Mouse (Mus musculus) embryo, embryonic 11 days (tissue): Measurements from ENCODE around the gene Snap29.

Source experiments
- DNase-seq: peaks from one replicate; pipeline ENCODE4 v3.0.0-alpha.2; 2015

Gene Snap29

DNA sequence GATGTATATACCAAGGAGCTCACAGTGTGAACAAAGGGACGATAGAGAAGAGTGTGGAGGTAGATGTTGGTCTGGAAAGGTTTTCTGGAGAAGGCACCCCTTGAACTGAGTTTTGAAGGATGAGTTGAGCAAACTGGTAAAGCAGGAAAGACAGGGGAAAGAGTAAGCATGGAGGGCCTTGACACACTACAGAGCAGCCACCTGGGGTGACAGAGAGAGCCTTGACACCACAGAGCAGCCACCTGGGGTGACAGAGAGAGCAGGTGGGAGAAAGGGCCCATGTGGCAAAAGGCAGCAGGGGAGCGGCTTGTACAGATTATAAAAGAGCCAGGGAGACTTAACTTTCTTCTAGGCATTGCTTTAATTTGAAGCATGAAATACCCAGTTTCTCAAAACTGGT lies 69.0 kb downstream of the Snap29 start:
- DNase-seq: no peak

DNA sequence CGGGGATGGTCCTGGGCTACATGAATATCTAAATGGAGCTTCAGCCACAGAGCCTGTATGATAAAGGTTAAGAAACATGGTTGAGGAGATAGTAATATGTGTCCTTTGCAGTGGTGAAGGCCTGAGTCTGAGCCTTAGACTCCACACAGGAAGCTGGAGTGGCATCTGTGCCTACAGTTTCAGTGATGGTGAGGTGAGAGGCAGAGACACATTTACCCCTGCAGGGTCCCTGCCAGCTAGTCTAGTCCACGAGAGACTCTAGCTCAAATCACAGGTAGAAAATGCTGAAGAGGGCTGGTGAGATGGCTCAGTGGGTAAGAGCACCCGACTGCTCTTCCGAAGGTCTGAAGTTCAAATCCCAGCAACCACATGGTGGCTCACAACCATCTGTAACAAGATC lies 69.5 kb downstream of the Snap29 start:
- DNase-seq: no peak

DNA sequence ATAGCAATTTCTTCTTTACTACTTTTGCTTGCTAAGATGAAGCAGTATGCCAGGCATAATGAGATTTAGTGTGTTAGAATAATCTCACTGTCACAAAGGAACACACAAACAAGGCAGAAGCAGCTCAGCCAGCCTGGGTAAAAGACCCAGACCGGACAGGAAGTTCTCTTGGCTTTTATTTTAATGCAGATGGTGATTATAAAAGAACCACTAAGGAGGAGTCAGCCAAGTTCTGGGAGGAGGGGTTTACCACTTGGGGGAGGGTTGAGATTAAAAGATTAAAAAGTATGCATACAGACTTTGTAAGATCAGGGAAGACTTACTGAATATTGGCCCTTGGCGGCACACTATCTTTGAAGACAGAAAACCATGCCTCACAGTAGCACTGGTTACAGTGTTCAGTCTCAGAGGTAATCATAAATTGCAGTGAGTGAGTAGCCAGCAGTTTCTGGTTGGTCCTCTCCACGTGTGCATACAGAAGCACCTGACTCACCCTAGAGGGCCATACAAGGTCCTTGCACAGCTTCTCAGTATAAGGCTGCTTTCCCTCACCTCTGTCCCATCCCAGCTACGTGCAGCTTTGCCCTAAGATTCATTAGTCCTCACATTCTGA lies 72.7 kb downstream of the Snap29 start:
- no peak for DNase-seq
